Mouse (Mus musculus): ENCODE measurements around the gene Glis2.

DNA sequence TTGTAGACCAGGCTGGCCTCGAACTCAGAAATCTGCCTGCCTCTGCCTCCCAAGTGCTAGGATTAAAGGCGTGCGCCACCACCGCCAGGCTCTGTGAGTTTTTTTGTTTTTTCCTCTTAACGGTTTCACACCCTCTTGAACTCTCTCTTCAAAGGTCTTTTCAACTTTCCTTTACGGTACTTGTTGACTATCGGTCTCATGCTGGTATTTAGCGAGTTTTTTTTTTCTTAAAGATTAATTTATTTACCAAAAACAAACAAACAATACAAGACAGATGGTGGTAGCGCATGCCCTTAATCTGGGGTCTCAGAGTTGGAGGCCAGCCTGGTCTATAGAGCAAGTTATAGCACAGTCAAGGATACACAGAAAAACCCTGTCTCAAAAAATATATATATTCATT, 4.3 kb upstream of the Glis2 start:
- TF ChIP-seq CTCF (IDR thresholded peaks at IDR 0.05; ENCODE audit: control insufficient read depth, insufficient read depth, insufficient replicate concordance, low read depth, low read length): no peak
- TF ChIP-seq POLR2A (IDR thresholded peaks at IDR 0.05; ENCODE audit: control insufficient read depth, low read depth, low read length): no peak

Data from testis, adult 2 months (tissue).